Mouse (Mus musculus) lung, postnatal 25 days (tissue): ENCODE measurements around the gene Ociad1.

Source experiments
- DNase-seq: peaks from one replicate; pipeline ENCODE4 v3.0.0; 2022; ENCODE audit warnings: low spot score

Ociad1 gene

GRCm38 (mm10) chr5:73339779-73340722 is 47.5 kb downstream of the Ociad1 start:
- DNase-seq = no peak

GRCm38 (mm10) chr5:73340723-73341235 is 48.2 kb downstream of the Ociad1 start, which contains the start of gene Ociad2:
Gene Ociad2, minus strand, starts transcription at chr5:73341028.
- DNase-seq = no peak

GRCm38 (mm10) chr5:73342701-73343355 is 50.2 kb downstream of the Ociad1 start:
- no peak for DNase-seq

GRCm38 (mm10) chr5:73344310-73344709 is 51.7 kb downstream of the Ociad1 start:
- DNase-seq = no peak

GRCm38 (mm10) chr5:73345254-73345653 is 52.7 kb downstream of the Ociad1 start:
- DNase-seq = no peak

GRCm38 (mm10) chr5:73349514-73349913 is 56.9 kb downstream of the Ociad1 start:
- no peak for DNase-seq

GRCm38 (mm10) chr5:73351796-73352195 is 59.2 kb downstream of the Ociad1 start:
- no peak for DNase-seq

- DNase-seq = no peak
Measured at GRCm38 (mm10) chr5:73353519-73353918, 60.9 kb downstream of the Ociad1 start.

GRCm38 (mm10) chr5:73353978-73354377 is 61.4 kb downstream of the Ociad1 start:
- DNase-seq = no peak

GRCm38 (mm10) chr5:73355393-73355792 is 62.8 kb downstream of the Ociad1 start:
- no peak for DNase-seq

- DNase-seq = no peak
Measured at GRCm38 (mm10) chr5:73359134-73359751, 66.7 kb downstream of the Ociad1 start.

- no peak for DNase-seq
Measured at GRCm38 (mm10) chr5:73359752-73360141, 67.2 kb downstream of the Ociad1 start.

GRCm38 (mm10) chr5:73360240-73360639 is 67.7 kb downstream of the Ociad1 start:
- no peak for DNase-seq

- no peak for DNase-seq
Measured at GRCm38 (mm10) chr5:73362338-73362737, 69.8 kb downstream of the Ociad1 start.

GRCm38 (mm10) chr5:73362791-73363190 is 70.2 kb downstream of the Ociad1 start:
- DNase-seq = no peak
